Mouse (Mus musculus): Measurements from ENCODE around the gene Strn3.
A peak's percentile ranks its signal among the peaks of the same experiment; 100 is the strongest.

Gene Strn3

DNA sequence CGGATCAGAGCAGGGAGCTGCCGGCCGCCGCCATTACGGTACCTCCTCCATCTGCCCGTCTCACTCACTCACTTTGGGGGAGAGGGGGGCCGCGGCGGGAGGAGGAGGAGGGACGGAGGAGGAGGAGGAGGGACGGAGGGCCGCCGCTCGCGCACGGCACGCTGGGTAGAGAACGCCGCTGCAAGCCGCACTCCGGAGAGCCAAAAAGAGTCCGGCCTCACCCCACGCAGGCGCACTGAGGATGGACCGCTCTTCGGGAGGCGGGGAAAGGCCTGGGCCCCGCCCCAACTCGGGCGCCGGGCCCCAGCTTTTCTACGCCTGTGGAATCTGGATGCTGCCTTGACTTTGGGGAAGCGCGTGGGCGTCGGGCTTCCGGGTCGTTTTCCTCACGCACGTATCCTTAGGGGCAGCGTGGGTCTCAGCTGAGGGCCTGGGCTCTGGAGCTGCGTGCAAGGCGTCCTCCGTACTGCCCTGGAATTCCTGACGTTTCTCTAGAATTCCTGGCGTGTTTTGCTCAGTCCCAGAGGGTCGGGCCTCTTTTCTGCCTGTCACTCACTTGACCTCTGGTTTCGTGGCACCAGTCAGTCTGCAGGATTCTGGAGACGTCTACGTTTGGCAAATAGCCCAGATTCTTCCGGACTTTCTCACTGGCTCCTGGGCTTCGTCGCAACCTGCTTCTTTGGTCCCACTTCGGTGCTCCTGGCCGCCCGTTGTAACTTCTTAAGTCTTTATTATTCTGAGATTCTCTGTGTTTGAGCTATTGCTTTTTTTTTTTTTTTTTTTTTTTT is at the start of gene Strn3:
Strn3 (minus strand) TSS at position 53 of the 788 bp plus-strand sequence.
- DNase-seq (ENCODE audit: low spot score in 2 of 2), result peak; percentile 94 to 96

DNA sequence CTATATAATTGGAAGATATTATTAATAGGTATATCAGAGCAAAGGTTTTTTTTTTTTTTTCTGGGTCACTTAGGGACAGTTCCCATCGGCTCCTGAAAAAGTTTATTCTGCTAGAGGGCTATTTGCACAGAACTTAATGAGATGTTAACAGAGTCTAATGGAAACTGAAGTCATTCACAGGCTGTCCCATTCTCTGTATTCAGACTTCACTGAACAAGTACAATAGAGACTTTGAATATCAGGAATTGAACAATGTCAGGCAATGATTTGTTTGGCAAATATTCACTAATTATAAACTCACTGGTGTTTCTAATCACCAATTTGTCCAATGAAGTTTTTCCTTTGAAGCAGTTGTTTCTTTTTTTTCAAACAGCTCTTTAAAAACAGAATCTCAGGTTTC is 45.1 kb upstream of the Strn3 start:
- DNase-seq (ENCODE audit: low spot score in 2 of 2), result no peak

DNA sequence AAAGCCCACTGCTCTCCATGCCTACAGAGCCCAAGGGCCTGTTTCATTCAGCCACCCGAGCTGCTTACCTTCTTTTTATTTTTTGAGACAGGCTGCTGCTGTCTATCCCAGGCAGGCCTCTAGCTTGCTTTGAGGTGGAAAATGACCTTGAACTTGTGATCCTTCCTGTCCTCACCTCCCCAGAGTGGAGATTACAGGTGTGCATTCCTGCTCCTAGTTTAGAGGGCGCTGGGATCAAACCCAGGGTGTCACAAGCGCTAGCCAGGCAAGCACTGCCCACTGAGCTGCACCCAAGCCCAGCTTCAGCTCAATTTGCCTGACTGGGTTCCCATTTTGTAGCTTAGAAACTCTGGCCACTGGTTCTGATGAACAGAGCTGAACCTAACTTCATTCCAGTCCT is 44.7 kb upstream of the Strn3 start:
- DNase-seq (ENCODE audit: low spot score in 2 of 2), result no peak

DNA sequence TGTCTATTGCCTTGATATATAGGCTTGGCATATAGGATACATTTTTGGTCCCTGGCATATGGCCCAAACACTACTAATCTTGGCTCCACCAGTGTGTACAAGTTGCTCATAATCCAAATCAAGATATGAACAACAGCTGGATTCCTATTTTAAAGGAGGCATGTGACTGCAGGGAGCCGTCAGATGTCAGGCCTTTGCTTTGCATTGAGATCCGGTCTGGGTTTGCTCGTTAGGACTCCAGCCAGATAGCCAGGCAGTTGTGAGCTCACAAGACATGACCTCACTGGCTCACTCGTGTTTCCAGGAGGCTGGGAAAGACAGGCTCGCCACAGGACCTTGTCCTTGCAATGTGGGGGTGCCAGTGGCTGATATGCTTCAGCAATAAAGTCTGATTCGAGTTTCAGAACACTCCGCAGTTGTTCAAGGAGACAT is 44.2 kb upstream of the Strn3 start:
- no peak for DNase-seq (ENCODE audit: low spot score in 2 of 2)

DNA sequence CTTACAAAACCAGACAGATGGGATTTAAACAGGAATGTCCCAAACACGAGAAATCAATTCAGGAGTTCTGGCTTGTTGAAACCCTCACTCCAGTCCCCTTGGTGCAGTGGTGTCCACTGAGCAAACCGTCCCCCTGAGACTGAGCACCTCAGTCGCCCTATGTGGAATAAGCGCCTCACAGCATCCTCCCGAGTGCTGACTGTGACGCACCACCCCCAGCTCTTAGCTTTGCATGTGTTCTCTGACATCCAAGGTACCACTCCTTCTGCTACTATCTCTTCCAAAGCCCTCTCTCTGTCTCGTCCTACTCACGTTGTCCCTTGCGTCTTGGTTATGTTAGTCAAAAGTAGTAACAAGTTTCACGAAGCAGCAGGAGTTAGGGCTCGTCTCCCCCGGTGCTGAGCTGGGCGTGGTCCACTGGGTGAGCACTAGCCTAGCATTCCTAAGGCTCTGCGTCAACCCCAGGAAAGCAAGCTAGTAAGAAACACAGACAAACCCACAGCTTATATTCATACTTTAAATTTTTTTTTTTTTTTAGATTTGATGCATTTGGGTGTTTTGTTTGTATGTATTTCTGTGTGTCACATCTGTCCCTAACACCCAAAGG is 43.0 kb upstream of the Strn3 start:
- peak in 1 of 2 experiments; percentile 23 for DNase-seq (ENCODE audit: low spot score in 2 of 2)

DNA sequence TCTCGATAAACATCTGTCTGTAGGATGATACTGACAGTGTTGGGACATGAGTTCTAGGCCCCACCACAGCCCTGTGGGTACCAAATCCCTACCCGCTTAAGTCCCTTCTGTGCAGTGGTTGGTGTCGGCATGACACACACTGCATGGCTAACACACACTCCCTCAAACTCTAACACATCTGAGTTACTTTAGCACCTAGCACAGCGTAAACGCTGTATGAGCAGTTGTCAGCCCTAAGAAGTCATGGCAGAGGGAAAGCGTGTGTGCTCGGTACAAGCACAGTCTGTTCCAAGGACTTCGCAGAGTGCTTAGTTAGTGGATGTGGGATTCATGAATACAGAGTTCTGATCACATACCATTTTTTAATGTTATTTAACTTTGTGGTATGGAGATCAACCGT is 38.1 kb upstream of the Strn3 start:
- no peak for DNase-seq (ENCODE audit: low spot score in 2 of 2)

DNA sequence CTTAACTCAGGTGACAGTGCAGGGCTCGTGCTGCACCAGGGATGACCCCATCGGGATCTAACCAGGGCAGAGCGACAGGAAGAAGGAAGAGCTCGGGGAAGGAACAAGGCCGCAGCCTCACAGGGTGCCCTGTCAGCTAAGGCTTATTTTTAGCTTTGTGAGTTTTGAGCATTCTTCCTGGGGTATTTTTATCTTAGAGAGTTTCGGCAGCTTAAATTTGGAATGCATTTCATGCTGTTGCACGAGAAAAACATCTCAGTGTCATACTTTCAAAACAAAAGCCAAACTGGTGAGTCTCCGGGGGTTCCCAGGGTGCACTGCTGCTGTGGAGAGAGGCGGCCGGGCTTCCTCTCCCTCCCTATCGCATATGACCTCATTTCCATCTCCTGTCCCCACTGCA is 37.4 kb upstream of the Strn3 start:
- no peak for DNase-seq (ENCODE audit: low spot score in 2 of 2)

DNA sequence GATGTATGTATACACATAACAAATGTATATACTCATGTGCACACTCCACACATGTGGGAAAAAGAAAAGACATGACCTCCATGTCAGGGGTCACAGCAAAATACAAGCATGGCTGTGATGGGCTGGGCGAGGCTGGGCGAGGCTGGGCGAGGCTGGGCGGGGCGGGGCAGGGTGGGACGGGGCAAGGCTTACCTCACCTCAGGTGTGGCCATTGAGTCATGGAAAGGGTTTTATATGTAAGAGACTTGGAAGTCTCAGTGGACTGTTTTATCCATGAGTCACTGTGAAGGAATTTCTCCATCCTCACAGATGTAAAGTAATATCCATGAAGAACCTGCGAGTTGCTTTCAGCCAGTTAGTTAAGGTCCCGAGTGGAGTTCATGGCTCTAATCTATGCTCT is 30.1 kb upstream of the Strn3 start:
- no peak for DNase-seq (ENCODE audit: low spot score in 2 of 2)

DNA sequence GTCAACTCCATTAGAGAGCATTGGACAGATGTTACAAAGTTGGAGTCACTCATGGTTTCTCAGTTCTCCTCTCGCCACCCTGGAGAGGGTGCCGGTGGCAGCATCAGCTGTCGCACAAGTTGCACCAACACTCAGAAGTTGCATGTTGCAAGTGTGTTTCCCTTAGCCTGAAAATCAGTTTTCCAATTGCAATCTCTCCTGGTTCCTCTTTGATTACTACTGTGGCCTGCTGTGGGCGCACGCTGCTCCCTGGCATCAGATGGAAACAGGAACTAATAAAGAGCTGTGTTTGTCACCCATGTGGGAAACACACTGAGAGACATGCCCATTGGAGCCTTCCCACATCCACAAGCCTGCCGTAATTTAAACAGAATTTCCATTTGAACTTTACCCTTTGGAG is 26.9 kb upstream of the Strn3 start:
- DNase-seq (ENCODE audit: low spot score in 2 of 2), result no peak

DNA sequence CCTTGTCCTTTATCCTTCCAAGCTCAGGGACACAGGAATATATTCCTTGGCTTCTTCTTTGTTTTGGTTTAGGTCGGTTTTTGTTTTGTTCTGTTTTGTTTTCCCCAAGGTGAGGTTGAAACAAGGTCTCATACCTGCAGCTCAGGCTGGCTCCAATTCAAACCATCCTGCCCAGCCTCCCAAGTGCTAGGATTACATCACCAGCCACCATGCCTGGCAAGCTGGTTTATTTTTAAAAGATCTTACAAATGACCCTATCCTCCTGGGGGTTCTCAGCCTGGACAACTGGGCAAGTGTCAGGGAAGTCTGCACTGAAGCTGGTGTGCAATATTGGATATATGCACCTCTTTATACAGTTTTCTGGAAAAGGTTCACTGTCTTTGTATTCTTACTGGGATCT is 21.0 kb upstream of the Strn3 start:
- DNase-seq (ENCODE audit: low spot score in 2 of 2), result no peak

DNA sequence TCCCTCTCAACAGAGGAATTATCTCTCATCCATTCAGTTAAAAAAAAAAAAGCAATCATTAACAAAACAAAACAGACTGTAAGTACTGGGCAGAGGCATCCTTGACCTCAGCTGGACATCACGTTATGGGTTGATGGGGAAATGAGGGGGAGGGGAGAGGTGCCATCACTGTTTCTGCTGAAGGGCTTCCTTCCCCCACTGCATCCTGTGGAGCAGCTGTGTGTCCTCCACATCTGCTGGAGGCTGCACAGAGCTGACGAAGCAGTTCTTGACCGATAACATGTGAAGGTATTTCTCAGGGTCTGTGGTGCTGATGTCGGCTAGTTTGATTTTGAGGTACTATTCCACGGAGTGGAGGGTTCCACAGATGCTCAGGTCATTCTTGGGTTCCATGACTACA is 18.5 kb upstream of the Strn3 start:
- no peak for DNase-seq (ENCODE audit: low spot score in 2 of 2)

DNA sequence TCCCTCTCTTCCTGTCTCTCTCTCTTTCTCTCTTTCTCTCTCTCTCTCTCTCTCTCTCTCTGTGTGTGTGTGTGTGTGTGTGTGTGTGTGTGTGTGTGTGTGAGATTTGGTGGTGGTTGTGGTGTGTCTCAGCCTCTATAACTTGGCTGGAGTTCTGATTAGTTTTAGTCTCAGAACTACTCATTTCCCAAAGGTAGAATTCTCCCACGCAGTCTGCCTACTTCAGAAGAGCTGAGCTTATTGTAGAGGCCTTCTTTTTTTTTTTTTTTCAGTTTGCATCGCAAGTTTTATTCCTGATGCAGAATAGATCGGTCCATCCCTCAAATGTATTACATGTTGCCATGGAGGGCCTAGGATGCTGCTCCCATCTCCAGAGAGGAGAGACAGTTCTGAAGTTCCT is 18.0 kb upstream of the Strn3 start:
- DNase-seq (ENCODE audit: low spot score in 2 of 2), result no peak

DNA sequence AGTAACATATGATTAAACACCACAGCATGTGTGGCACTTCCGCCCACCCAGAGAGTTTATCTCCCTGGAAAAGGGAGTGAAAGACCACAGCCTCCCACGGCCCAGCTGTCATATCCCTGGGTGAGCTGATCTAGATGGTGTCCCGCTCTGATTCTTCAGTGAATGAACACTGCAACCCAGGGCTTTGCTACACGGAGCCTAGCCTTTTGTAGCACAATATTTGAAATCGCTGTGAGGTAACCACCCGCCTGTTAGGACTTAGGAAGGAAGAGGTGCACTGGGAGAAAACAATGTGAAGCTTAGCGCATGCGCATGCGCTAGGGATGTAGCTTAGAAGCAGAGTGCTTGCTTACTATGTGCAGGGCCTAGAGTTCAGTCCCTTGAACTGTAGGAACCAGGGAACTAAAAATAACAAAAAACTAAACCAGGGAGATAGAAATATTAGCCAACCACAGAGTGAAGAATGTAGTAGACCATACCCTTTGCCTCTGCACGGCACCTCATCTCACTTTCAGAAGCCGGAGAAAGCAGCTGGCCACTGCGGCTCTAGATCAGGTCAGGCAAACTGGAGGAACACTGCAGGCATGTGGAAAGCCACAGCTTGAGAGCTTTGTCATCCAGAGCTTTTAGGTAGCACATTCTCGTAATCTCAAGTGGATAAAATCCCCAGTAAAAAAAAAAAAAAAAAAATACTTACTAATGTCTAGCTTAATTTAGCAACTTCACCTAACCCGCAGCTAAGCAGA is 17.4 kb upstream of the Strn3 start:
- no peak for DNase-seq (ENCODE audit: low spot score in 2 of 2)

DNA sequence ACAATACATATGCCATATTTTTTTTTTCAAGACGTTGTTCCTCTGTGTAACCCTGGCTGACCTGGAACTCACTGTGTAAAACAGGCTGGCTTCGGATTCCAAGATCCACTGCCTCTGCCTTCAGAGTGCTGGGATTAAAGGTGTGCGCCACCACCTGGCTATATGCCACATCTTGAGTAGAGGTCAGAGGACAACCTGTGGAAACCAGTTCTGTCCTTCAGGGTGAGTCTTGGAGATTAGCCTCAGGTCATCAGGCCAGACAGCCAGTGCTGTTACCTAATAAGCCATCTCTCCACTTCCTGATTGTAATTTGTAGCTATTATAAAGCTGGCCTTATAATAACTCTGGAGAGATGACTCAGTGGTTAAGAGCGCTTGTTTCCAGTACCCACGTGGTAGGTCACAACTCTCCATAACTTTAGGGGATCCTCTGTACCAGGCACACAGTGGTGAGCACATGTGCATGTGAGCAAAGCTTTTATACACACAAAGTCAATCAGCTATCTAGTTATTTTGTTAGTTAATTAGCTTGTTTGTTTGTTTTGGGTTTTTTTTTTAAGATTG is 15.1 kb upstream of the Strn3 start:
- DNase-seq (ENCODE audit: low spot score in 2 of 2), result no peak

DNA sequence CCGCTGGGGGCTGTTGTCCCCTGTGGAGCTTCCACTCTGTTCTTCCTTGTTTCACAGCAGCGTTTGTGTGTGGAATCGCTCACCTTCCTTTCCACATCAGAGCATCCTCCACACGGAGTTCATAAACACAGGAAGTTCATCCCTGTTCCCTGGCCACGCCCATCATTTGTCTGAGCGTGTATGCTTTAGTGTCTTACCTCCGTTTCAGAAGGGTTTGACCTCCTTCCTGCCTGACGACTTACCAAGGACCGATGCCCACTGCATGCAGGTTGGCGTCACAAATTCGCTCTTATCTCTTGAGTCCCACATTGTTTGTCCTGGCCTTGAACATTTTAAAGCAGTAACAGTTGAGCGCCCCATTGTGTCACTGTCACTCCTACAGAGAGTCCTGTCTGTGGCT is 14.1 kb upstream of the Strn3 start:
- no peak for DNase-seq (ENCODE audit: low spot score in 2 of 2)

DNA sequence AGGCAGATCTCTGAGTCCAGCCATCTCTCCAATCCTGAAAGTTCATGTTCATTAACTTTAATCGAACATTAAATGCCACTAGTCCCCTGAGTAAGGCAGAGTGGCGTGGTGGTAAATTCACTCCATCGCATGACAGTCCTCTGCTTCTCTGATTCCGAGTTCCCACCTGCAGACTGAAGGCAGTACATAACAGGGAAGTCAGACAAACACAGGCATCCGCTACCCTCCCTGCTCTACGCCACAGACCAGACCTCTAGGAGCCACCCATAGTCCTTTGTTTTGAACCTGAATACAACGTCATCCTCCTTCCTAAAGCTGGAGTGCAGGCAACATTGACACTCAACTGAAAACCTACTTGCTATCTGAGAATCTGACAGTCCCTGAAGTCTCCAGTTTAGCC is 12.9 kb upstream of the Strn3 start:
- no peak for DNase-seq (ENCODE audit: low spot score in 2 of 2)

DNA sequence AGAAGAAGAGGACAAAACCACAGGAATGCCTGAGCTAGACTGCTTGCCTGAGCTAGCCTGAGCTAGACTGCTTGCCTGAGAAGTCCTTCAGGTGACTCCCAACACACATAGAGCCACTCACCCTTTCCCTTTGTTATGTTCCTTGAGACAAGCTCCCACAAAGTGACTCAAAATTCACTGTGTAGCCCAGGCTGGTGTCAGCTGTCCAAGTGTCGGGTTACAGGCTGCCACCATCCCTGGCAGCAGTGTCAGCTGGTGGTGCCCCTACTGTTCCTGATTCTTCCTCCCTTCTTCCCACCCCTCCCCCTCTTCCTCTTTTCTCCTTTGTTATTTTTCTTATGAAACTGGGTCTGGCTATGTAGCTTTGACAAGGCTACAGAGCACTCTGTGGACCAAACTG is 12.2 kb upstream of the Strn3 start:
- DNase-seq (ENCODE audit: low spot score in 2 of 2), result no peak

DNA sequence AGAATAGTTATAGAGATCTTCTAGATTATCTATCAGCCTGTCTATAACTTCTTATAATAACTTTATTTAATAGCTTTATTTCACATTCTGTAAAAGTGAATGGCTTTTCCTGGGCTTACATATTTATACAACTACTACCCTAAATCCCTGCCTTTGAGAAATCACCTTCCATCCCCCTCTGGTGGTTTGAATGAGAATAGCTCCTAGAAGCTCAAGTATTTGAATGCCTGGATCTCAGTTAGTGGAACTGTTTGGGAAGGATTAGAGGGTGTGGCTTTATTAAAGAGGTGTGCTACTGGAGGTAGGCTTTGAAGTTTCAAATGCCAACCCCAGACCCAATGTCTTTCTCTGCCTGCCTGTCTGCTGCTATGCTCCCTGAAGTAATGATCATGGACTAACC is 10.0 kb upstream of the Strn3 start:
- DNase-seq (ENCODE audit: low spot score in 2 of 2), result no peak

DNA sequence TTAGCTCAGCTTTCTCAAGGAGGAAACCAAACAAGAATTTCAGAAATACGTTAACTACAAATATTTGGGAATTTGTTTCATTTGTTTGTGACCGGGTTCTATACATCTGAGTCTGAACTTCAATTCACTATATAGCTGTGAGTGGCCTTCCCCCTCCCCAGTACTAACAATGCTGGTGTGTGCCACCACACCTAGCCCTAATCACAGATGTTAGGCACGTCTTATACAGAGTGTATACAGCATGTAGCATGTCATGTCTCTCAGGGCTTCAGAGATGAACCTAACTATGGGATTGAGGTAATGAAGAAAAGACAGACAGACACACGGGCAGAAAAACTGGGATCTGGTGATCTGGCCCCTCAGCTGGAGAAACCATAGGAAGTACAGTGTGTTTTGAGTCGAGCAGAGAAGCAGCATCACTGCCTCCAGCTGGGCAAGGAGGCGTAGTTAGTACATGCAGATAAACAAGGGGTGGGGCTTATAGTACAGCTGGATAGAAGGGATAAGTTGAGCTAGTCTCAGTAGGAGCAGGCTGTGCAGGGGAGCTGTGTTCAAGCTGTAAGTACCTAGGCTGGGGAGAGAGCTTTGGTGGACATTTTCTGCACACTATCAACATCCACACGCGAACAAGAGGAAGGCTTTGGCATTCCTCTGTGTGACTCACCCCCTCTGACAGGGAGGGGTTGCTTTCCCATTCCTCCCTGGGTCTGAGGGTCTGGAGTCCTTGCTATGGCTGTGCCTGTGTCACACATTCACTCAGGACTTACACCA is 8.1 kb upstream of the Strn3 start:
- DNase-seq (ENCODE audit: low spot score in 2 of 2), result no peak

DNA sequence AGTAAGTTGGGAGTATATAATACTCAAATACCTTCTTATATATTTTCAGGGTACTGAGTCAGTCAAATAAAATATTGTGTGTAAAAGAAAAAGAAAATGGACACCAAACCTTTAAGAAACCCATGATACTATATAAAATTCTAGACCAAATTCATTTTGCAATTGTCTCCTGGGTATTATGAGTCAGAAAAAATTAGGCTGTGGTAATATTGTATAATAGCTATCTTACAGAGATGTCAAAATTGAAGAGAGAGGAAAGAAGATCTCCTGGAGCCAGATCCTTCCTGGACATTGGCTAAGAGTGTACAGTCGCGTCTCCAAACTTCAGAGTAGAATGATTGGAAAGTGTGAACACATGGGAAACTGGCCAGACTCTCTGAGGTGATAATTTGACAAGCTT is 4.5 kb upstream of the Strn3 start:
- no peak for DNase-seq (ENCODE audit: low spot score in 2 of 2)

DNA sequence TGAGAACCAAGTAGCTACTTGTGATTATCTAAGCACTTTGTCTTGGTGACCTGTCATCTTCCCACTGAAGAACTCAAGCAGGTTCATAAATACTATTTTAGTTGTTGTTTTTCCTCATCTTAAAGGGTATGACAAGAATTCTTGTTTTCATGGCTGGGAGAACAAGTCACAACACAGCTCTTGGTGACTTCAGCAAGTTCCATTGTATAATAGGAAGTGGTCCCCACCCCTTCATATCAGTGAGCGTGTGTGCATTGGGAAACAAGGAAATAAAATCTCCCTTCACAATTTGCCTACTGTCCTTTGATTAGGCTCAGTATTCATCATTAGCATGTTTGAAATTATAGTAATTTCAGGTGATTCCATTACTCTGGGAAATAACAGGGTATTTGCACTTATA is 3.3 kb upstream of the Strn3 start:
- no peak for DNase-seq (ENCODE audit: low spot score in 2 of 2)

DNA sequence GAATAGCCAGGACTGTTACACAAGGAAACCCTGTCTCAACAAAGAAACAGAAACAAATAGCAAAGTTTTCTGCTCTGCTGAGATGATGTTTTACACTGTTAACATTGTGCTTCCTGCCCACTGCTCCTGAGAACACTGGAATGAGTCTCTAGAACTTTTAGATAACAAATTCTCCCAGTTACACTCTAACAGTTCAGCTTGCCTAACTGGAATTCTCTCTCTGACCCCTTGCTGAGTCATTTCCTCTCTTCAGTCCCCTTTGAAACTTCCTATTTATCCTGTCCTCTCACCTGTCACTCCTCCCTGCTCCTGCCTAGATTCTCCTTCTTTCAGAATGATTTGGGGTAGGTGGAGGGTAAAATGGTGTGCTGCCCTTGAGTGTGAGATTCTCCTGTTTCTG is 2.4 kb upstream of the Strn3 start:
- DNase-seq (ENCODE audit: low spot score in 2 of 2), result peak in 1 of 2 experiments; percentile 8
